Mouse (Mus musculus): Measurements from ENCODE around the gene Hoxc10.

- TF ChIP-seq CTCF (IDR thresholded peaks at IDR 0.05; ENCODE audit: low read depth, low read length) (no peak), POLR2A (IDR thresholded peaks at IDR 0.05; ENCODE audit: borderline replicate concordance, low read depth, low read length) (no peak)
Observed at GRCm38 (mm10) chr15:102975034-102975433, 8.4 kb downstream of the Hoxc10 start.

Measured in bone marrow macrophage, adult 2 months (primary cell).